Mouse (Mus musculus) adipocyte (in vitro differentiated cells): ENCODE data around the gene Rgs14.

Source experiments
- DNase-seq: peaks from one replicate; pipeline ENCODE4 v3.0.0-alpha.2; 2016; ENCODE audit warnings: low spot score

Gene Rgs14

GRCm38 (mm10) chr13:55346745-55347144 lies 22.8 kb upstream of the Rgs14 start:
- no peak for DNase-seq

- DNase-seq = peak; percentile 68
Measured at GRCm38 (mm10) chr13:55361145-55361544, 8.4 kb upstream of the Rgs14 start.

GRCm38 (mm10) chr13:55361974-55362452 lies 7.5 kb upstream of the Rgs14 start:
- DNase-seq = peak; percentile 21

- DNase-seq = peak; percentile 99
Measured at GRCm38 (mm10) chr13:55362453-55363060, 7.0 kb upstream of the Rgs14 start, which contains the start of gene Lman2. Gene Lman2, minus strand, starts transcription at chr13:55362783.

GRCm38 (mm10) chr13:55368401-55368800 lies 1.1 kb upstream of the Rgs14 start:
- DNase-seq = no peak

- no peak for DNase-seq
Measured at GRCm38 (mm10) chr13:55370234-55370633, 702 bp downstream of the Rgs14 start.

- DNase-seq = peak; percentile 9
Measured at GRCm38 (mm10) chr13:55371007-55371681, 1.6 kb downstream of the Rgs14 start.

- no peak for DNase-seq
Measured at GRCm38 (mm10) chr13:55371740-55372139, 2.2 kb downstream of the Rgs14 start.

GRCm38 (mm10) chr13:55374206-55374924 lies 4.8 kb downstream of the Rgs14 start:
- no peak for DNase-seq

GRCm38 (mm10) chr13:55375877-55376276 lies 6.3 kb downstream of the Rgs14 start:
- DNase-seq = no peak

- DNase-seq = no peak
Measured at GRCm38 (mm10) chr13:55378907-55379580, 9.5 kb downstream of the Rgs14 start.

GRCm38 (mm10) chr13:55381790-55382189 lies 12.3 kb downstream of the Rgs14 start:
- no peak for DNase-seq

- DNase-seq = no peak
Measured at GRCm38 (mm10) chr13:55390644-55391043, 21.1 kb downstream of the Rgs14 start.

GRCm38 (mm10) chr13:55391626-55392029 lies 22.1 kb downstream of the Rgs14 start:
- no peak for DNase-seq

GRCm38 (mm10) chr13:55392933-55393332 lies 23.4 kb downstream of the Rgs14 start:
- no peak for DNase-seq

- DNase-seq = no peak
Measured at GRCm38 (mm10) chr13:55398088-55398487, 28.6 kb downstream of the Rgs14 start, which contains the start of gene Slc34a1. Gene Slc34a1, plus strand, starts transcription at chr13:55398187.

- DNase-seq = no peak
Measured at GRCm38 (mm10) chr13:55399300-55400038, 29.9 kb downstream of the Rgs14 start.

GRCm38 (mm10) chr13:55400039-55400346 lies 30.5 kb downstream of the Rgs14 start:
- no peak for DNase-seq

- no peak for DNase-seq
Measured at GRCm38 (mm10) chr13:55403266-55403665, 33.7 kb downstream of the Rgs14 start.

GRCm38 (mm10) chr13:55403935-55404852 lies 34.7 kb downstream of the Rgs14 start:
- DNase-seq = no peak
